Comparison of ENCODE assay signal across 8 mouse cellular contexts in genomic region chr13:100776056-100776419, GRCm38 (mm10). TPM values are rescaled to one million over a fixed set of nuclear protein-coding genes. Genes with fewer than 3 reads are reported as not detected.
DNase-seq lines count a peak whose midpoint lies in the region; ATAC-seq and TF ChIP-seq lines count a peak whose summit lies in the region.

No protein-coding gene starts in this region.

- no peak for TF ChIP-seq POLR2A in small intestine, adult 2 months (IDR thresholded peaks at IDR 0.05; ENCODE audit: low read depth, low read length)

- no peak for TF ChIP-seq CTCF in small intestine, adult 2 months (IDR thresholded peaks at IDR 0.05; ENCODE audit: extremely low read depth, insufficient read length, insufficient replicate concordance, low read depth, low read length)

- H3K4me3 ChIP-seq in neural tube, embryonic 11.5 days (ENCODE audit: low read depth, low read length): peak overlapping the region; percentile 86
- H3K4me3 ChIP-seq in limb, embryonic 12.5 days (replicated peaks): peak overlapping the region; percentile 90
- H3K4me3 ChIP-seq in small intestine, adult 2 months (ENCODE audit: low read depth, low read length): peak overlapping the region; percentile 90

- peak overlapping the region; percentile 12; the same call in 1 of the 2 replicates for H3K9ac ChIP-seq in neural tube, embryonic 11.5 days (ENCODE audit: low read length)
- H3K9ac ChIP-seq in limb, embryonic 12.5 days (replicated peaks): peak overlapping the region; percentile 72; the same call in 1 of the 2 replicates

- H3K9me3 ChIP-seq in neural tube, embryonic 11.5 days (ENCODE audit: control insufficient read depth, low read length): no peaks in the 10 kb centered on the region
- H3K9me3 ChIP-seq in limb, embryonic 12.5 days: no peaks in the 10 kb centered on the region

- 17% methylated on average over 8 of the region's 8 CpGs for WGBS in neural tube, embryonic 11.5 days
- 14% methylated on average over 8 of the region's 8 CpGs for WGBS in limb, embryonic 12.5 days
- WGBS in small intestine, adult 2 months: 5% methylated on average over 8 of the region's 8 CpGs

- no peak overlapping the region for H3K27ac ChIP-seq in neural tube, embryonic 11.5 days (ENCODE audit: low read depth, low read length)
- H3K27ac ChIP-seq in limb, embryonic 12.5 days: peak overlapping the region; percentile 56; the same call in 1 of the 2 replicates
- H3K27ac ChIP-seq in small intestine, adult 2 months (ENCODE audit: insufficient read depth, low read depth, low read length): no peak overlapping the region

- ATAC-seq in cerebellum, adult (ENCODE audit: insufficient number of reproducible peaks, low FRiP score, low TSS enrichment): 0 out of 2 replicates have a peak, but pooled peaks have one; percentile 23
- no peak for ATAC-seq in neural tube, embryonic 11.5 days (ENCODE audit: insufficient read depth, low FRiP score, low TSS enrichment)
- no peak for ATAC-seq in limb, embryonic 12.5 days (ENCODE audit: insufficient number of reproducible peaks, insufficient read depth, low FRiP score, low TSS enrichment, low read depth)

- peak overlapping the region; percentile 60 for H3K4me2 ChIP-seq in neural tube, embryonic 11.5 days (ENCODE audit: low read depth)
- H3K4me2 ChIP-seq in limb, embryonic 12.5 days: peak overlapping the region; percentile 71

- no peak for DNase-seq in cerebellum, adult 9-10 months
- no peak for DNase-seq in neural tube, embryonic 11.5 days (ENCODE audit: low spot score)
- no peak for DNase-seq in neural tube, embryonic 10.5 days (ENCODE audit: extremely low spot score, low spot score)
- no peak for DNase-seq in layer of hippocampus, postnatal 36 days
- DNase-seq in thymus, postnatal 14 days: no peak

- H3K36me3 ChIP-seq in neural tube, embryonic 11.5 days (ENCODE audit: control insufficient read depth, insufficient read depth, low read length): no peaks in the 10 kb centered on the region; the same call in 1 of the 2 replicates
- H3K36me3 ChIP-seq in limb, embryonic 12.5 days: peaks cover 36% of the 10 kb centered on the region
- no peaks in the 10 kb centered on the region; the same call in 1 of the 2 replicates for H3K36me3 ChIP-seq in small intestine, adult 2 months (ENCODE audit: control insufficient read depth, insufficient read depth, low read length)

- H3K4me1 ChIP-seq in neural tube, embryonic 11.5 days (ENCODE audit: control insufficient read depth, insufficient read depth, low read length): peaks cover 4% of the 10 kb centered on the region; the same call in 1 of the 2 replicates
- H3K4me1 ChIP-seq in limb, embryonic 12.5 days (replicated peaks): peaks cover 9% of the 10 kb centered on the region
- H3K4me1 ChIP-seq in small intestine, adult 2 months (ENCODE audit: control insufficient read depth, insufficient read depth, insufficient read length, low read length): peaks cover 3% of the 10 kb centered on the region

- H3K27me3 ChIP-seq in neural tube, embryonic 11.5 days (ENCODE audit: control insufficient read depth, insufficient read depth, low read length): no peaks in the 10 kb centered on the region
- H3K27me3 ChIP-seq in limb, embryonic 12.5 days: no peaks in the 10 kb centered on the region
- H3K27me3 ChIP-seq in small intestine, adult 2 months (ENCODE audit: control insufficient read depth, insufficient read depth, low read length): no peaks in the 10 kb centered on the region

RNA-seq across cellular contexts. Expression of gene Cenph, which starts 0.3 kb away (rescaled TPM):
- 44.0 and 48.3 TPM in 2 replicates for polyA plus RNA-seq in neural tube, embryonic 11.5 days (2014; fragmentation: Nextera tagmentation; extraction: Ambion mirVana)
- polyA plus RNA-seq in limb, embryonic 12.5 days (2016; fragmentation: Nextera tagmentation; extraction: Ambion mirVana): 55.2 and 60.7 TPM in 2 replicates
- 0.33 TPM in 1 of 2 replicates, not detected in the other for polyA plus RNA-seq in small intestine, adult 2 months (2012; rRNA removed)
- total RNA-seq in layer of hippocampus, postnatal 36 days (2021): under 1 TPM in 1 of 2 experiments, not detected in 1; 0.57 TPM

RNA-seq across cellular contexts. Expression of gene Ccnb1, which starts 10.3 kb away (rescaled TPM):
- 343 and 345 TPM in 2 replicates for polyA plus RNA-seq in neural tube, embryonic 11.5 days (2014; fragmentation: Nextera tagmentation; extraction: Ambion mirVana)
- 300 and 302 TPM in 2 replicates for polyA plus RNA-seq in limb, embryonic 12.5 days (2016; fragmentation: Nextera tagmentation; extraction: Ambion mirVana)
- 4.3 and 11.2 TPM in 2 replicates for polyA plus RNA-seq in small intestine, adult 2 months (2012; rRNA removed)
- 1 to 10 TPM; 1.1 to 1.2 TPM for total RNA-seq in layer of hippocampus, postnatal 36 days (2021)

RNA-seq across cellular contexts. Expression of gene Mrps36, which starts 31.6 kb away (rescaled TPM):
- 129 and 144 TPM in 2 replicates for polyA plus RNA-seq in neural tube, embryonic 11.5 days (2014; fragmentation: Nextera tagmentation; extraction: Ambion mirVana)
- polyA plus RNA-seq in limb, embryonic 12.5 days (2016; fragmentation: Nextera tagmentation; extraction: Ambion mirVana): 112 TPM in 2 replicates
- polyA plus RNA-seq in small intestine, adult 2 months (2012; rRNA removed): 28.9 and 50.7 TPM in 2 replicates
- total RNA-seq in layer of hippocampus, postnatal 36 days (2021): 10 to 100 TPM; 54.1 to 54.4 TPM

RNA-seq across cellular contexts. Expression of gene Cdk7, which starts 45.3 kb away (rescaled TPM):
- 69.0 and 77.0 TPM in 2 replicates for polyA plus RNA-seq in neural tube, embryonic 11.5 days (2014; fragmentation: Nextera tagmentation; extraction: Ambion mirVana)
- 107 TPM in 2 replicates for polyA plus RNA-seq in limb, embryonic 12.5 days (2016; fragmentation: Nextera tagmentation; extraction: Ambion mirVana)
- 2.9 and 6.9 TPM in 2 replicates for polyA plus RNA-seq in small intestine, adult 2 months (2012; rRNA removed)
- total RNA-seq in layer of hippocampus, postnatal 36 days (2021): 10 to 100 TPM; 38.5 to 39.5 TPM

RNA-seq across cellular contexts. Expression of gene Slc30a5, which starts 57.2 kb away (rescaled TPM):
- polyA plus RNA-seq in neural tube, embryonic 11.5 days (2014; fragmentation: Nextera tagmentation; extraction: Ambion mirVana): 48.2 and 49.8 TPM in 2 replicates
- 54.7 and 55.5 TPM in 2 replicates for polyA plus RNA-seq in limb, embryonic 12.5 days (2016; fragmentation: Nextera tagmentation; extraction: Ambion mirVana)
- 14.0 and 24.7 TPM in 2 replicates for polyA plus RNA-seq in small intestine, adult 2 months (2012; rRNA removed)
- 10 to 100 TPM; 39.9 to 40.7 TPM for total RNA-seq in layer of hippocampus, postnatal 36 days (2021)

Comparison
In these comparisons a context has a peak if more than half of its experiments do, and no peak if none do; other contexts are left out.
1. RNA of gene Cenph, which starts 0.3 kb away (polyA plus RNA-seq): 55.2 to 60.7 TPM in limb, embryonic 12.5 days and 44.0 to 48.3 TPM in neural tube, embryonic 11.5 days; 0.33 TPM in small intestine, adult 2 months; every median in the first group is over 10 times any median in the second.
2. RNA of gene Ccnb1, which starts 10.3 kb away (polyA plus RNA-seq): 343 to 345 TPM in neural tube, embryonic 11.5 days and 300 to 302 TPM in limb, embryonic 12.5 days; 4.3 to 11.2 TPM in small intestine, adult 2 months; every median in the first group is over 10 times any median in the second.
3. Peak in every context shown above with its lines, with median percentiles within 50 percentile points of each other: H3K4me3 ChIP-seq.